Mouse (Mus musculus) CH12.LX (cell line): ENCODE results near the gene Arhgef12. TPM values are rescaled to one million over a fixed set of nuclear protein-coding genes. Genes with fewer than 3 reads are reported as not detected.

Experiments used
- DNase-seq: peaks from one replicate; pipeline ENCODE4 v3.0.0-alpha.2; 2013; ENCODE audit errors: extremely low read depth
- H3K27ac ChIP-seq: 2 replicates; pipeline ENCODE4 v1.5.1; 2012; ENCODE audit warnings: low read depth, mild to moderate bottlenecking, control low read depth, moderate library complexity; ENCODE audit not compliant: insufficient read depth
- H3K27me3 ChIP-seq: replicated peaks from 2 replicates; pipeline ENCODE3; 2012; ENCODE audit warnings: inconsistent platforms
- H3K36me3 ChIP-seq, 2 experiments: replicated peaks in 1 of 2; 2 replicates each; pipeline versions ENCODE3 to v1.6.1; 2012; ENCODE audit warnings: inconsistent platforms in 1 of 2, low read length in 1 of 2, mild to moderate bottlenecking in 1 of 2, mixed read lengths in 1 of 2, moderate library complexity in 1 of 2; ENCODE audit not compliant: control insufficient read depth in 1 of 2, insufficient read depth in 1 of 2
- H3K4me1 ChIP-seq, 2 experiments: 2 replicates each; pipeline ENCODE4 v1.6.1; 2012; ENCODE audit warnings: inconsistent platforms in 1 of 2, moderate library complexity in 1 of 2; ENCODE audit not compliant: insufficient read depth in 2 of 2, control insufficient read depth in 1 of 2
- H3K4me2 ChIP-seq: 2 replicates; pipeline ENCODE4 v1.6.1; 2012; ENCODE audit warnings: low read depth, mild to moderate bottlenecking, control low read depth; ENCODE audit not compliant: poor library complexity, insufficient read depth, severe bottlenecking
- H3K4me3 ChIP-seq, 3 experiments: fragments of 150-350 bp in 1 of 3; sonication (generic) in 1 of 3; replicated peaks in 1 of 3; 2 replicates each; pipeline versions ENCODE3 to v1.5.1; 2011 to 2012; ENCODE audit warnings: low read depth in 2 of 3, low read length in 2 of 3, mild to moderate bottlenecking in 2 of 3, moderate library complexity in 2 of 3, control low read depth in 1 of 3, improper control_type of control experiment in 1 of 3, inconsistent platforms in 1 of 3, mixed read lengths in 1 of 3; ENCODE audit not compliant: poor library complexity in 1 of 3
- H3K79me2 ChIP-seq: replicated peaks from 2 replicates; pipeline ENCODE4 v1.6.1; 2012; ENCODE audit warnings: mild to moderate bottlenecking, moderate library complexity; ENCODE audit not compliant: control insufficient read depth, poor library complexity, insufficient read depth, severe bottlenecking; ENCODE audit errors: extremely low read depth
- H3K9ac ChIP-seq: 2 replicates; pipeline ENCODE4 v1.6.1; 2012; ENCODE audit warnings: low read depth, mild to moderate bottlenecking, control low read depth, moderate library complexity; ENCODE audit not compliant: insufficient read depth
- H3K9me3 ChIP-seq: replicated peaks from 2 replicates; pipeline ENCODE3; 2012; ENCODE audit warnings: low read length, inconsistent platforms, mixed read lengths
- BHLHE40 ChIP-seq: IDR thresholded peaks from 2 replicates; pipeline ENCODE4 v1.6.1; 2011; ENCODE audit warnings: mild to moderate bottlenecking, low read depth, low read length, improper control_type of control experiment
- CHD1 ChIP-seq: IDR thresholded peaks from 2 replicates; pipeline ENCODE4 v1.6.1; 2012; ENCODE audit warnings: low read depth, low read length, improper control_type of control experiment, inconsistent platforms
- CTCF ChIP-seq, 2 experiments: IDR thresholded peaks in 1 of 2; conservative IDR thresholded peaks in 1 of 2; 2 replicates each; pipeline ENCODE4 v1.5.1; 2011 to 2012; ENCODE audit warnings: low read depth in 2 of 2, low read length in 2 of 2, improper control_type of control experiment in 1 of 2, inconsistent platforms in 1 of 2, mild to moderate bottlenecking in 1 of 2, moderate library complexity in 1 of 2
- E2F4 ChIP-seq: IDR thresholded peaks from 2 replicates; pipeline ENCODE4 v1.6.1; 2011; ENCODE audit warnings: low read depth, low read length, improper control_type of control experiment; ENCODE audit not compliant: insufficient replicate concordance
- ELF1 ChIP-seq: IDR thresholded peaks from 2 replicates; pipeline ENCODE4 v1.6.1; 2014; ENCODE audit warnings: low read depth, mild to moderate bottlenecking, inconsistent platforms, low read length, improper control_type of control experiment
- EP300 ChIP-seq: IDR thresholded peaks from 2 replicates; pipeline ENCODE4 v1.6.1; 2011; ENCODE audit warnings: low read length, improper control_type of control experiment
- ETS1 ChIP-seq: conservative IDR thresholded peaks from 2 replicates; pipeline ENCODE4 v1.6.1; 2012; ENCODE audit warnings: low read depth, mild to moderate bottlenecking, inconsistent platforms, low read length, improper control_type of control experiment, moderate library complexity
- KAT2A ChIP-seq: IDR thresholded peaks from 2 replicates; pipeline ENCODE4 v1.6.1; 2012; ENCODE audit warnings: low read length, improper control_type of control experiment, inconsistent platforms; ENCODE audit not compliant: insufficient replicate concordance
- MAFK ChIP-seq: IDR thresholded peaks from 2 replicates; pipeline ENCODE4 v1.6.1; 2011; ENCODE audit warnings: low read length, improper control_type of control experiment; ENCODE audit not compliant: insufficient replicate concordance
- MEF2A ChIP-seq: IDR thresholded peaks from 2 replicates; pipeline ENCODE4 v1.6.1; 2014; ENCODE audit warnings: low read depth, mild to moderate bottlenecking, inconsistent platforms, low read length, improper control_type of control experiment, borderline replicate concordance
- MYC ChIP-seq: IDR thresholded peaks from 2 replicates; pipeline ENCODE4 v1.6.1; 2011; ENCODE audit warnings: low read depth, mild to moderate bottlenecking, improper control_type of control experiment, low read length
- NELFE ChIP-seq: IDR thresholded peaks from 2 replicates; pipeline ENCODE4 v1.6.1; 2011; ENCODE audit warnings: low read depth, low read length, improper control_type of control experiment
- NRF1 ChIP-seq: IDR thresholded peaks from 2 replicates; pipeline ENCODE4 v1.6.1; 2014; ENCODE audit warnings: low read depth, mild to moderate bottlenecking, inconsistent platforms, low read length, improper control_type of control experiment, moderate library complexity
- PAX5 ChIP-seq: IDR thresholded peaks from 2 replicates; pipeline ENCODE4 v1.6.1; 2012; ENCODE audit warnings: low read length, inconsistent platforms, mixed read lengths
- POLR2A ChIP-seq: IDR thresholded peaks from 2 replicates; pipeline ENCODE4 v1.6.1; 2011; ENCODE audit warnings: low read depth, mild to moderate bottlenecking, improper control_type of control experiment, low read length
- POLR2AphosphoS2 ChIP-seq: IDR thresholded peaks from 2 replicates; pipeline ENCODE4 v1.6.1; 2011; ENCODE audit warnings: low read depth, low read length, improper control_type of control experiment
- RCOR1 ChIP-seq: conservative IDR thresholded peaks from 2 replicates; pipeline ENCODE4 v1.6.1; 2012; ENCODE audit warnings: low read depth, mild to moderate bottlenecking, inconsistent platforms, low read length, improper control_type of control experiment
- SIN3A ChIP-seq: IDR thresholded peaks from 2 replicates; pipeline ENCODE4 v1.6.1; 2012; ENCODE audit warnings: low read length, improper control_type of control experiment, inconsistent platforms
- SMC3 ChIP-seq: IDR thresholded peaks from 2 replicates; pipeline ENCODE4 v1.6.1; 2011; ENCODE audit warnings: low read depth, low read length, improper control_type of control experiment
- TBP ChIP-seq: conservative IDR thresholded peaks from 2 replicates; pipeline ENCODE4 v1.6.1; 2011; ENCODE audit warnings: low read depth, low read length, improper control_type of control experiment
- USF1 ChIP-seq: IDR thresholded peaks from 2 replicates; pipeline ENCODE4 v1.6.1; 2014; ENCODE audit warnings: low read depth, mild to moderate bottlenecking, inconsistent platforms, low read length, improper control_type of control experiment
- USF2 ChIP-seq: conservative IDR thresholded peaks from 2 replicates; pipeline ENCODE4 v1.6.1; 2011; ENCODE audit warnings: low read depth, low read length, improper control_type of control experiment
- ZC3H11A ChIP-seq: IDR thresholded peaks from 2 replicates; pipeline ENCODE4 v1.6.1; 2012; ENCODE audit warnings: low read depth, mild to moderate bottlenecking, inconsistent platforms, low read length, improper control_type of control experiment
- ZMIZ1 ChIP-seq: IDR thresholded peaks from 2 replicates; pipeline ENCODE4 v1.6.1; 2012; ENCODE audit warnings: low read depth, mild to moderate bottlenecking, inconsistent platforms, low read length, improper control_type of control experiment
- ZNF384 ChIP-seq: IDR thresholded peaks from 2 replicates; pipeline ENCODE4 v1.6.1; 2012; ENCODE audit warnings: low read depth, low read length, improper control_type of control experiment, inconsistent platforms
- dilution Hi-C: fragments of 300-500 bp; cut with MboI; formaldehyde crosslinking; loops from 2 replicates; pipeline ENCODE4 v1.14.3; 2020; ENCODE audit warnings: low sequenced_read_pairs; ENCODE audit not compliant: extremely low pct_unique_long_range_greater_than_20kb, extremely low pct_ligation_motif_present
- in situ Hi-C: fragments of 300-500 bp; cut with MboI; formaldehyde crosslinking; loops from 3 replicates; pipeline ENCODE4 v1.14.3; 2019; ENCODE audit warnings: low sequenced_read_pairs, low pct_ligation_motif_present, low pct_unique_long_range_greater_than_20kb, mixed read lengths
- polyA plus RNA-seq: library from polyadenylated mRNA; unstranded; fragments of >175 nt; gene quantifications from 2 replicates; pipeline ENCODE4 v1.2.1, GENCODE M21; 2012; ENCODE audit warnings: low read depth; ENCODE audit not compliant: insufficient read length
- total RNA-seq, 2 experiments: library from RNA; depleted of rRNA; stranded (reverse); fragments of 300-350 nt in 1 of 2; fragments of >200 nt in 1 of 2; gene quantifications; 2 replicates each; pipeline ENCODE4 v1.2.3; 2012 to 2014

Arhgef12 gene
- total and polyA plus RNA-seq, 3 experiments, result 4.9 to 9.4 (median 8.7) TPM

DNA sequence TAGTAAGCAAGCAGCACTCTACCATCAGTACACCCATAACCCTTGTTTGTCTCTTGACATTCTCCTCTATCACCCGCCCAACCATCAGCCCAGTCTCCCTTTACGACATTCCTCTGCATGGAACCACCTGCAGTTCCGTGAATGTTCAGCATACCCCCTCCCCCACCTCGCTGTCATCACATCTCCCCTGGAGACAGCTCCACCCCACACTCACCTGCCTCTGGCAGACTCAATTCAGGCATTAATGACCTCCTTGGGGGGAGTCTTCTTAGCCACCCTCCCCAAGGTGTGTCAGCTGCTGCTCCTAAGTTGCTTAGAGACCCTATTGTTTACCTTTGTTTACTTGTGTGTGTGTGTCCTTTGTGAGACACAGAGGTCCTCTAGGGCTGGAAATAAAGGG lies 25.3 kb upstream of the Arhgef12 start:
- Histone ChIP-seq H3K79me2 (no peaks in the 10 kb centered on the region), H3K4me1 (no peaks in the 10 kb centered on the region), H3K4me2 (no peak overlapping the region), H3K4me3 (no peak overlapping the region), H3K27ac (no peak overlapping the region), H3K36me3 (no peaks in the 10 kb centered on the region), H3K9ac (no peak overlapping the region), H3K9me3 (peaks cover 3% of the 10 kb centered on the region), H3K27me3 (peaks cover 10% of the 10 kb centered on the region)
- no peak for DNase-seq
- TF ChIP-seq CHD1 (no peak), ZMIZ1 (no peak), POLR2AphosphoS2 (no peak), NRF1 (no peak), CTCF (conservative IDR thresholded peaks at IDR 0.05 in 1 of 2, IDR thresholded peaks at IDR 0.05 in 1 of 2; ENCODE audit: low read depth in 2 of 2, low read length in 2 of 2) (no peak), EP300 (no peak), SIN3A (no peak)
- dilution Hi-C loops (no loop called here), in situ Hi-C loops (loop anchor here (10.0 kb wide), 1 partner anchor 152 kb away; no protein-coding TSS in a partner anchor)

DNA sequence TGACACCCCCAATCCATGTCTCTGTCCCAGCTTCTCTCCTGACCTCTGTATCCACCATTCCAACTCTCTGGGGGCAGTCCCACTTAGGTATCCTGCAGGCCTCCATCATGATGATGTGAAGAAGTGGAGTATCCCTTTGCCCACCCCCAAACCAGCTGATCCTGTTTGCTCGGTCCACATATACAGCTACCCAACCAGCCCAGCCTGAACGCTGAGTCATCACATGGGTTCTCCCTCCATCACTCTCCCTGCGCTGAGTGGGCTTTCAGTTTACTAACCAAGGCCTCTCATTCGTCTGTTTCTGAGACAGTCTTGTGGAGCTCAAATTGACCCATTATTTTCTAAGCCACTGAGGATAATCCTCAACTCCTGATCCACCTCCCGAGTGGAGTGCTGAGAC lies 24.9 kb upstream of the Arhgef12 start:
- no peak overlapping the region for H3K4me2 ChIP-seq
- no peak overlapping the region for H3K27ac ChIP-seq
- TF ChIP-seq MAFK (0 out of 2 replicates have a peak, but pooled peaks have one; percentile 33), SIN3A (no peak), KAT2A (no peak)
- no peak for DNase-seq
- H3K9me3 ChIP-seq, result peaks cover 3% of the 10 kb centered on the region
- in situ Hi-C loops, result loop anchor here (10.0 kb wide), 1 partner anchor 153 kb away; no protein-coding TSS in a partner anchor
- no peaks in the 10 kb centered on the region for H3K4me1 ChIP-seq
- no peaks in the 10 kb centered on the region for H3K36me3 ChIP-seq
- no peaks in the 10 kb centered on the region for H3K79me2 ChIP-seq
- no peak overlapping the region for H3K9ac ChIP-seq
- dilution Hi-C loops, result no loop called here
- H3K4me3 ChIP-seq, result no peak overlapping the region
- peaks cover 10% of the 10 kb centered on the region for H3K27me3 ChIP-seq

DNA sequence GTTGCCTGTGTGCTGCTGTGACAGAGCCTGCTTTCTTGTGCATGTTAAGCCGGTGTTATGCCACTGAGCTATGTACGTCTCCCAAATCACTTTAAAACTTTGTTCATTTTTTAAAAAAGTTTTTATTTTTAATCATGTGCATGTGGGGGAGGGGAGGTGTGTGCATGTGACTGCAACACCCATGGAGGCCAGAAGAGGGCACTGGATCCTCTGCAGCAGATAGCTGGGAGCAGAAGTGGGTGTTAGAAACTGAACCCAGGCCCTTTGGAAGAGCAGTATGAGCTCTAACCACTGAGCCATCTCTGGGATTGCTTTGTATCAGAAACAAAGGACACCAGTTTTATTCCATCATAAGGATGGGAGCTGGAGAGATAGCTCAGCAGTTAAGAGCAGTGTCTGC lies 23.6 kb upstream of the Arhgef12 start:
- DNase-seq, result no peak
- H3K4me3 ChIP-seq, result no peak overlapping the region
- no peaks in the 10 kb centered on the region for H3K79me2 ChIP-seq
- H3K36me3 ChIP-seq, result no peaks in the 10 kb centered on the region
- H3K27me3 ChIP-seq, result peaks cover 14% of the 10 kb centered on the region
- H3K27ac ChIP-seq, result no peak overlapping the region
- in situ Hi-C loops (loop anchor here (10.0 kb wide), 1 partner anchor 154 kb away; no protein-coding TSS in a partner anchor), dilution Hi-C loops (no loop called here)
- H3K9me3 ChIP-seq, result peaks cover 3% of the 10 kb centered on the region
- H3K4me2 ChIP-seq, result no peak overlapping the region
- no peak overlapping the region for H3K9ac ChIP-seq
- no peak for TF ChIP-seq EP300
- TF ChIP-seq NRF1, result no peak
- no peak for TF ChIP-seq E2F4
- TF ChIP-seq MYC, result no peak
- TF ChIP-seq USF2, result no peak
- peak; percentile 40 for TF ChIP-seq BHLHE40
- TF ChIP-seq POLR2A, result no peak
- no peak for TF ChIP-seq NELFE
- TF ChIP-seq ELF1, result no peak
- TF ChIP-seq SIN3A, result no peak
- TF ChIP-seq ETS1, result no peak
- TF ChIP-seq ZNF384, result no peak
- no peak for TF ChIP-seq RCOR1
- no peak for TF ChIP-seq KAT2A
- 0 out of 2 replicates have a peak, but pooled peaks have one; percentile 3 for TF ChIP-seq SMC3
- no peak for TF ChIP-seq POLR2AphosphoS2
- TF ChIP-seq CTCF (conservative IDR thresholded peaks at IDR 0.05 in 1 of 2, IDR thresholded peaks at IDR 0.05 in 1 of 2; ENCODE audit: low read depth in 2 of 2, low read length in 2 of 2), result peak; percentile 6 to 39; a peak in 2 of 4 replicates
- no peak for TF ChIP-seq USF1
- TF ChIP-seq TBP, result no peak
- TF ChIP-seq ZC3H11A, result no peak
- no peak for TF ChIP-seq PAX5
- no peak for TF ChIP-seq MEF2A
- H3K4me1 ChIP-seq, result no peaks in the 10 kb centered on the region
